Mouse (Mus musculus) small intestine, adult 2 months (tissue): ENCODE results near the gene Acadm.

Experiments
- CTCF ChIP-seq: fragments of 200-500 bp; IDR thresholded peaks from 2 replicates; pipeline ENCODE4 v1.5.1; 2012; ENCODE audit warnings: low read depth, mild to moderate bottlenecking, control low read depth, inconsistent platforms, low read length, moderate library complexity, mixed read lengths; ENCODE audit not compliant: insufficient replicate concordance, insufficient read length; ENCODE audit errors: extremely low read depth
- POLR2A ChIP-seq: fragments of 200-500 bp; IDR thresholded peaks from 2 replicates; pipeline ENCODE4 v1.6.1; 2012; ENCODE audit warnings: low read depth, mild to moderate bottlenecking, control low read depth, inconsistent platforms, low read length, moderate library complexity

- TF ChIP-seq CTCF (no peak), POLR2A (no peak)
Measured at GRCm38 (mm10) chr3:153935878-153936277, 8.6 kb downstream of the Acadm start.
